Mouse (Mus musculus): Measurements from ENCODE around the gene Flad1.

GRCm38 (mm10) chr3:89354816-89355511, 56.7 kb downstream of the Flad1 start:
- TF ChIP-seq CTCF (IDR thresholded peaks at IDR 0.05; ENCODE audit: borderline replicate concordance, insufficient read depth, low read length) (peak; percentile 55; the same call in 1 of the 2 replicates), POLR2A (IDR thresholded peaks at IDR 0.05; ENCODE audit: low read depth, low read length) (no peak)

Measured in embryonic fibroblast, embryonic 13.5 days (primary cell).